Mouse (Mus musculus): ENCODE measurements around the gene Itgb6. TPM values are rescaled to one million over a fixed set of nuclear protein-coding genes. Genes with fewer than 3 reads are reported as not detected.

Itgb6 gene
- polyA plus RNA-seq, 1 experiment: 11.7 TPM

- 90% methylated on average over 2 of the region's 2 CpGs for WGBS
These were observed 89.7 kb downstream of the Itgb6 start for GRCm38 (mm10) chr2:60632791-60633190.

GRCm38 (mm10) chr2:60630304-60630703 lies 92.1 kb downstream of the Itgb6 start:
- Histone ChIP-seq H3K27me3 (ENCODE audit: control insufficient read depth, insufficient read depth, low read length) (no peaks in the 10 kb centered on the region), H3K4me1 (ENCODE audit: control insufficient read depth, insufficient read depth, insufficient read length, low read length) (no peaks in the 10 kb centered on the region), H3K4me3 (ENCODE audit: low read depth, low read length) (no peak overlapping the region), H3K27ac (ENCODE audit: insufficient read depth, low read depth, low read length) (no peak overlapping the region), H3K36me3 (ENCODE audit: control insufficient read depth, insufficient read depth, low read length) (no peaks in the 10 kb centered on the region)
- TF ChIP-seq POLR2A (IDR thresholded peaks at IDR 0.05; ENCODE audit: low read depth, low read length) (no peak), CTCF (IDR thresholded peaks at IDR 0.05; ENCODE audit: extremely low read depth, insufficient read length, insufficient replicate concordance, low read depth, low read length) (no peak)
- WGBS: 90% methylated on average over 2 of the region's 2 CpGs

More at GRCm38 (mm10) chr2:60632791-60633190, 89.7 kb downstream of the Itgb6 start:
- no peak overlapping the region for H3K27ac ChIP-seq (ENCODE audit: insufficient read depth, low read depth, low read length)
- H3K36me3 ChIP-seq (ENCODE audit: control insufficient read depth, insufficient read depth, low read length): no peaks in the 10 kb centered on the region
- TF ChIP-seq CTCF (IDR thresholded peaks at IDR 0.05; ENCODE audit: extremely low read depth, insufficient read length, insufficient replicate concordance, low read depth, low read length) (no peak), POLR2A (IDR thresholded peaks at IDR 0.05; ENCODE audit: low read depth, low read length) (no peak)
- H3K27me3 ChIP-seq (ENCODE audit: control insufficient read depth, insufficient read depth, low read length): no peaks in the 10 kb centered on the region
- H3K4me1 ChIP-seq (ENCODE audit: control insufficient read depth, insufficient read depth, insufficient read length, low read length): no peaks in the 10 kb centered on the region
- no peak overlapping the region for H3K4me3 ChIP-seq (ENCODE audit: low read depth, low read length)

- TF ChIP-seq CTCF (IDR thresholded peaks at IDR 0.05; ENCODE audit: extremely low read depth, insufficient read length, insufficient replicate concordance, low read depth, low read length): no peak
- TF ChIP-seq POLR2A (IDR thresholded peaks at IDR 0.05; ENCODE audit: low read depth, low read length): no peak
- no peak overlapping the region for H3K4me3 ChIP-seq (ENCODE audit: low read depth, low read length)
- no peaks in the 10 kb centered on the region for H3K36me3 ChIP-seq (ENCODE audit: control insufficient read depth, insufficient read depth, low read length)
- 92% methylated on average over 4 of the region's 4 CpGs for WGBS
- no peak overlapping the region for H3K27ac ChIP-seq (ENCODE audit: insufficient read depth, low read depth, low read length)
- H3K4me1 ChIP-seq (ENCODE audit: control insufficient read depth, insufficient read depth, insufficient read length, low read length): no peaks in the 10 kb centered on the region
- H3K27me3 ChIP-seq (ENCODE audit: control insufficient read depth, insufficient read depth, low read length): no peaks in the 10 kb centered on the region
These were observed 94.5 kb downstream of the Itgb6 start for GRCm38 (mm10) chr2:60627952-60628351.

GRCm38 (mm10) chr2:60627515-60627914 lies 94.9 kb downstream of the Itgb6 start:
- Histone ChIP-seq H3K4me1 (ENCODE audit: control insufficient read depth, insufficient read depth, insufficient read length, low read length) (no peaks in the 10 kb centered on the region), H3K36me3 (ENCODE audit: control insufficient read depth, insufficient read depth, low read length) (no peaks in the 10 kb centered on the region), H3K27ac (ENCODE audit: insufficient read depth, low read depth, low read length) (no peak overlapping the region), H3K27me3 (ENCODE audit: control insufficient read depth, insufficient read depth, low read length) (no peaks in the 10 kb centered on the region), H3K4me3 (ENCODE audit: low read depth, low read length) (no peak overlapping the region)
- 82% methylated on average over 10 of the region's 10 CpGs for WGBS
- TF ChIP-seq POLR2A (IDR thresholded peaks at IDR 0.05; ENCODE audit: low read depth, low read length): no peak
- no peak for TF ChIP-seq CTCF (IDR thresholded peaks at IDR 0.05; ENCODE audit: extremely low read depth, insufficient read length, insufficient replicate concordance, low read depth, low read length)

GRCm38 (mm10) chr2:60625766-60626165 lies 96.7 kb downstream of the Itgb6 start:
- TF ChIP-seq CTCF (IDR thresholded peaks at IDR 0.05; ENCODE audit: extremely low read depth, insufficient read length, insufficient replicate concordance, low read depth, low read length) (no peak), POLR2A (IDR thresholded peaks at IDR 0.05; ENCODE audit: low read depth, low read length) (no peak)
- H3K27ac ChIP-seq (ENCODE audit: insufficient read depth, low read depth, low read length): no peak overlapping the region
- no peaks in the 10 kb centered on the region for H3K4me1 ChIP-seq (ENCODE audit: control insufficient read depth, insufficient read depth, insufficient read length, low read length)
- WGBS: 62% methylated on average over 2 of the region's 2 CpGs
- H3K4me3 ChIP-seq (ENCODE audit: low read depth, low read length): no peak overlapping the region
- H3K36me3 ChIP-seq (ENCODE audit: control insufficient read depth, insufficient read depth, low read length): 0 out of 2 replicates have a peak, but pooled peaks cover 4% of the 10 kb centered on the region
- no peaks in the 10 kb centered on the region for H3K27me3 ChIP-seq (ENCODE audit: control insufficient read depth, insufficient read depth, low read length)

- Histone ChIP-seq H3K27me3 (ENCODE audit: control insufficient read depth, insufficient read depth, low read length) (no peaks in the 10 kb centered on the region), H3K27ac (ENCODE audit: insufficient read depth, low read depth, low read length) (no peak overlapping the region), H3K4me3 (ENCODE audit: low read depth, low read length) (no peak overlapping the region), H3K4me1 (ENCODE audit: control insufficient read depth, insufficient read depth, insufficient read length, low read length) (no peaks in the 10 kb centered on the region), H3K36me3 (ENCODE audit: control insufficient read depth, insufficient read depth, low read length) (peaks cover 12% of the 10 kb centered on the region; the same call in 1 of the 2 replicates)
- TF ChIP-seq CTCF (IDR thresholded peaks at IDR 0.05; ENCODE audit: extremely low read depth, insufficient read length, insufficient replicate concordance, low read depth, low read length) (no peak), POLR2A (IDR thresholded peaks at IDR 0.05; ENCODE audit: low read depth, low read length) (no peak)
- 73% methylated on average over 7 of the region's 7 CpGs for WGBS
These were observed 100.3 kb downstream of the Itgb6 start for GRCm38 (mm10) chr2:60622161-60622560.

GRCm38 (mm10) chr2:60614758-60615157 lies 107.7 kb downstream of the Itgb6 start:
- Histone ChIP-seq H3K4me3 (ENCODE audit: low read depth, low read length) (no peak overlapping the region), H3K27ac (ENCODE audit: insufficient read depth, low read depth, low read length) (no peak overlapping the region), H3K27me3 (ENCODE audit: control insufficient read depth, insufficient read depth, low read length) (no peaks in the 10 kb centered on the region), H3K4me1 (ENCODE audit: control insufficient read depth, insufficient read depth, insufficient read length, low read length) (no peaks in the 10 kb centered on the region), H3K36me3 (ENCODE audit: control insufficient read depth, insufficient read depth, low read length) (peaks cover 15% of the 10 kb centered on the region)
- TF ChIP-seq CTCF (IDR thresholded peaks at IDR 0.05; ENCODE audit: extremely low read depth, insufficient read length, insufficient replicate concordance, low read depth, low read length) (no peak), POLR2A (IDR thresholded peaks at IDR 0.05; ENCODE audit: low read depth, low read length) (no peak)
- WGBS: 95% methylated on average over 7 of the region's 7 CpGs

Measured in small intestine, adult 2 months (tissue).